Mouse (Mus musculus) limb, embryonic 13.5 days (tissue): Measurements from ENCODE around the gene Abca1. TPM values are rescaled to one million over a fixed set of nuclear protein-coding genes. Genes with fewer than 3 reads are reported as not detected.

Experiments used
- polyA plus RNA-seq: library from polyadenylated mRNA; unstranded; fragments of >200 nt; fragmentation: Nextera tagmentation; extraction: Ambion mirVana; gene quantifications from 2 replicates; pipeline ENCODE4 v1.2.1, GENCODE M21; 2015

Gene Abca1
- polyA plus RNA-seq, 1 experiment from 2014 or later, result 7.8 TPM

Other genes with a start within 250 kb of the Abca1 start
- not detected in 2 replicates for gene Olfr272, start 240.7 kb downstream of the Abca1 start, polyA plus RNA-seq
- gene Olfr270, start 195.3 kb downstream of the Abca1 start, polyA plus RNA-seq, result not detected in 2 replicates
- gene Nipsnap3a, start 170.6 kb downstream of the Abca1 start, polyA plus RNA-seq, result not detected in 2 replicates
- 55.9 and 56.4 TPM in 2 replicates for gene Nipsnap3b, start 148.0 kb downstream of the Abca1 start, polyA plus RNA-seq